Mouse (Mus musculus): Measurements from ENCODE around the gene Thra. TPM values are rescaled to one million over a fixed set of nuclear protein-coding genes. Genes with fewer than 3 reads are reported as not detected.

Gene Thra
- polyA plus RNA-seq, 1 experiment = 28.1 TPM

DNA sequence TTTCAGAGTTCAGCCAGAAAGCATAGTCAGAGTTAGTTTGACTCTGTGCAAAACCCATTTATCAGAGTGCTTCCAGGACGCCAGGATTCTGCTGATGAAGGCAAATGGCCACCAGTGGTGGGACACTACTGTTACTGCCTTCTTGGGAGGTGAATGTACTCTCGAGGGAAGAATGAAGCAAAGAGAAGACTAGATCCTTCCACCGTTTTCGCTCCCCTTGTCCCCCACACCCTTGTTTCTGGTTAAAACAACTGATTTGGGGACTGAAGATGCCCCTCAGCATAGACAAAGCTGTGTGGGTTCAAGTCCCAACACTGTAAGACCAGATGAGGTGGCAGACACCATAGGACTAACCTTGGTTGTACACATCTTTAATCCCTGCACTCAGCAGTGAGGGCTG lies 43.7 kb downstream of the Thra start:
- Histone ChIP-seq H3K79me2 (ENCODE audit: control insufficient read depth, insufficient read depth) (no peaks in the 10 kb centered on the region), H3ac (ENCODE audit: control insufficient read depth, insufficient read length, low read depth) (no peak overlapping the region), H3K36me3 (ENCODE audit: control insufficient read depth, insufficient read depth) (no peaks in the 10 kb centered on the region), H3K4me3 (ENCODE audit: insufficient read depth, poor library complexity, severe bottlenecking) (no peak overlapping the region), H3K79me3 (ENCODE audit: low read depth) (no peaks in the 10 kb centered on the region), H3K27me3 (ENCODE audit: control insufficient read depth, insufficient read depth, insufficient read length) (no peaks in the 10 kb centered on the region)
- TF ChIP-seq MYOD1 (IDR thresholded peaks at IDR 0.05; ENCODE audit: control insufficient read depth, insufficient read length, low read depth) = no peak
- no peak for TF ChIP-seq FOSL1 (IDR thresholded peaks at IDR 0.05; ENCODE audit: insufficient read depth, low read length, poor library complexity, severe bottlenecking)
- TF ChIP-seq CTCF (IDR thresholded peaks at IDR 0.05; ENCODE audit: control insufficient read depth, insufficient read depth, insufficient read length) = no peak
- no peak for TF ChIP-seq USF1 (IDR thresholded peaks at IDR 0.05; ENCODE audit: low read depth)
- TF ChIP-seq CEBPB (IDR thresholded peaks at IDR 0.05; ENCODE audit: low read depth) = no peak

- Histone ChIP-seq H3K36me3 (ENCODE audit: control insufficient read depth, insufficient read depth) (no peaks in the 10 kb centered on the region), H3K79me2 (ENCODE audit: control insufficient read depth, insufficient read depth) (no peaks in the 10 kb centered on the region), H3K4me3 (ENCODE audit: insufficient read depth, poor library complexity, severe bottlenecking) (no peak overlapping the region), H3K27me3 (ENCODE audit: control insufficient read depth, insufficient read depth, insufficient read length) (no peaks in the 10 kb centered on the region), H3ac (ENCODE audit: control insufficient read depth, insufficient read length, low read depth) (no peak overlapping the region), H3K79me3 (ENCODE audit: low read depth) (no peaks in the 10 kb centered on the region)
- TF ChIP-seq MYOG (IDR thresholded peaks at IDR 0.05; ENCODE audit: control insufficient read depth, extremely low read depth, insufficient read length) = no peak
Observed at GRCm38 (mm10) chr11:98785214-98785613, 44.8 kb downstream of the Thra start.

- no peaks in the 10 kb centered on the region for H3K79me3 ChIP-seq (ENCODE audit: low read depth)
- H3ac ChIP-seq (ENCODE audit: control insufficient read depth, insufficient read length, low read depth) = peak overlapping the region; percentile 61
- no peak overlapping the region for H3K4me3 ChIP-seq (ENCODE audit: insufficient read depth, poor library complexity, severe bottlenecking)
- H3K27me3 ChIP-seq (ENCODE audit: control insufficient read depth, insufficient read depth, insufficient read length) = no peaks in the 10 kb centered on the region
- TF ChIP-seq FOSL1 (IDR thresholded peaks at IDR 0.05; ENCODE audit: insufficient read depth, low read length, poor library complexity, severe bottlenecking) = no peak
- TF ChIP-seq CEBPB (IDR thresholded peaks at IDR 0.05; ENCODE audit: low read depth) = no peak
- TF ChIP-seq MYOG (IDR thresholded peaks at IDR 0.05; ENCODE audit: control insufficient read depth, extremely low read depth, insufficient read length) = no peak
- no peak for TF ChIP-seq CTCF (IDR thresholded peaks at IDR 0.05; ENCODE audit: control insufficient read depth, insufficient read depth, insufficient read length)
- TF ChIP-seq MAX (IDR thresholded peaks at IDR 0.05) = no peak
- TF ChIP-seq USF1 (IDR thresholded peaks at IDR 0.05; ENCODE audit: low read depth) = no peak
- no peak for TF ChIP-seq MYOD1 (IDR thresholded peaks at IDR 0.05; ENCODE audit: control insufficient read depth, insufficient read length, low read depth)
- H3K79me2 ChIP-seq (ENCODE audit: control insufficient read depth, insufficient read depth) = no peaks in the 10 kb centered on the region
- no peaks in the 10 kb centered on the region for H3K36me3 ChIP-seq (ENCODE audit: control insufficient read depth, insufficient read depth)
Observed at GRCm38 (mm10) chr11:98785772-98786281, 45.4 kb downstream of the Thra start.

- Histone ChIP-seq H3K4me3 (ENCODE audit: insufficient read depth, poor library complexity, severe bottlenecking) (no peak overlapping the region), H3K79me3 (ENCODE audit: low read depth) (no peaks in the 10 kb centered on the region), H3K27me3 (ENCODE audit: control insufficient read depth, insufficient read depth, insufficient read length) (no peaks in the 10 kb centered on the region), H3ac (ENCODE audit: control insufficient read depth, insufficient read length, low read depth) (peak overlapping the region; percentile 61), H3K36me3 (ENCODE audit: control insufficient read depth, insufficient read depth) (no peaks in the 10 kb centered on the region), H3K79me2 (ENCODE audit: control insufficient read depth, insufficient read depth) (no peaks in the 10 kb centered on the region)
- TF ChIP-seq MYOD1 (IDR thresholded peaks at IDR 0.05; ENCODE audit: control insufficient read depth, insufficient read length, low read depth) (peak; percentile 12), MYOG (IDR thresholded peaks at IDR 0.05; ENCODE audit: control insufficient read depth, extremely low read depth, insufficient read length) (no peak), CTCF (IDR thresholded peaks at IDR 0.05; ENCODE audit: control insufficient read depth, insufficient read depth, insufficient read length) (peak; percentile 74), USF1 (IDR thresholded peaks at IDR 0.05; ENCODE audit: low read depth) (no peak), MAX (IDR thresholded peaks at IDR 0.05) (no peak), CEBPB (IDR thresholded peaks at IDR 0.05; ENCODE audit: low read depth) (no peak), FOSL1 (IDR thresholded peaks at IDR 0.05; ENCODE audit: insufficient read depth, low read length, poor library complexity, severe bottlenecking) (no peak)
Observed at GRCm38 (mm10) chr11:98786359-98787214, 46.1 kb downstream of the Thra start.

DNA sequence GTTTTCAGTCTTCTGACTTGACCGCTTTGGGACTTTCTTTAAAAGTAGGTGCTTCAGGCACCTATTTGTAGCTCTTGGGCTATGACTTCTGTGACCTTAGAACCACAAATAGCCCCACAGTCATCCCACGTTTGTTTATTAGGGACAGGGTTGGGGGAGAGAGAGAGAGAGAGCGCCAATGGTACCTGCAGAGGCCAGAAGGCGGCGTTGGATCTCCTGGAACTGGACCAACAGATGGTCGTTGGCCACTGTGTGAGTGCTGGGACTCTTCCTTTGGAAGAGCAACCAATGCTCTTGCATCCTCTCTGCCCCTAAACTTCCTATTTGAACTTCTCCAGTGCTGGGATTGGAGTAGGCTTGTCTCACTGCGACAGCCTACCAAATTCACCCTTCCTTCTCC lies 46.8 kb downstream of the Thra start:
- Histone ChIP-seq H3ac (ENCODE audit: control insufficient read depth, insufficient read length, low read depth) (no peak overlapping the region), H3K79me3 (ENCODE audit: low read depth) (no peaks in the 10 kb centered on the region), H3K4me3 (ENCODE audit: insufficient read depth, poor library complexity, severe bottlenecking) (no peak overlapping the region), H3K27me3 (ENCODE audit: control insufficient read depth, insufficient read depth, insufficient read length) (no peaks in the 10 kb centered on the region), H3K36me3 (ENCODE audit: control insufficient read depth, insufficient read depth) (no peaks in the 10 kb centered on the region), H3K79me2 (ENCODE audit: control insufficient read depth, insufficient read depth) (no peaks in the 10 kb centered on the region)
- TF ChIP-seq FOSL1 (IDR thresholded peaks at IDR 0.05; ENCODE audit: insufficient read depth, low read length, poor library complexity, severe bottlenecking) (no peak), CTCF (IDR thresholded peaks at IDR 0.05; ENCODE audit: control insufficient read depth, insufficient read depth, insufficient read length) (no peak), MYOD1 (IDR thresholded peaks at IDR 0.05; ENCODE audit: control insufficient read depth, insufficient read length, low read depth) (no peak), CEBPB (IDR thresholded peaks at IDR 0.05; ENCODE audit: low read depth) (no peak), USF1 (IDR thresholded peaks at IDR 0.05; ENCODE audit: low read depth) (no peak), MYOG (IDR thresholded peaks at IDR 0.05; ENCODE audit: control insufficient read depth, extremely low read depth, insufficient read length) (no peak), MAX (IDR thresholded peaks at IDR 0.05) (no peak)

- Histone ChIP-seq H3K36me3 (ENCODE audit: control insufficient read depth, insufficient read depth) (no peaks in the 10 kb centered on the region), H3K27me3 (ENCODE audit: control insufficient read depth, insufficient read depth, insufficient read length) (no peaks in the 10 kb centered on the region), H3K79me2 (ENCODE audit: control insufficient read depth, insufficient read depth) (no peaks in the 10 kb centered on the region), H3K4me3 (ENCODE audit: insufficient read depth, poor library complexity, severe bottlenecking) (no peak overlapping the region), H3K79me3 (ENCODE audit: low read depth) (no peaks in the 10 kb centered on the region), H3ac (ENCODE audit: control insufficient read depth, insufficient read length, low read depth) (no peak overlapping the region)
- no peak for TF ChIP-seq CTCF (IDR thresholded peaks at IDR 0.05; ENCODE audit: control insufficient read depth, insufficient read depth, insufficient read length)
- no peak for TF ChIP-seq MYOG (IDR thresholded peaks at IDR 0.05; ENCODE audit: control insufficient read depth, extremely low read depth, insufficient read length)
- no peak for TF ChIP-seq MYOD1 (IDR thresholded peaks at IDR 0.05; ENCODE audit: control insufficient read depth, insufficient read length, low read depth)
- no peak for TF ChIP-seq USF1 (IDR thresholded peaks at IDR 0.05; ENCODE audit: low read depth)
- no peak for TF ChIP-seq FOSL1 (IDR thresholded peaks at IDR 0.05; ENCODE audit: insufficient read depth, low read length, poor library complexity, severe bottlenecking)
- TF ChIP-seq CEBPB (IDR thresholded peaks at IDR 0.05; ENCODE audit: low read depth) = no peak
- no peak for TF ChIP-seq MAX (IDR thresholded peaks at IDR 0.05)
Observed at GRCm38 (mm10) chr11:98787691-98788090, 47.3 kb downstream of the Thra start.
